Mouse (Mus musculus): ENCODE data around the gene Bcl2l14.

Gene Bcl2l14

GRCm38 (mm10) chr6:134443198-134443904 is 47.2 kb downstream of the Bcl2l14 start:
- DNase-seq (ENCODE audit: low read depth), result no peak

DNA sequence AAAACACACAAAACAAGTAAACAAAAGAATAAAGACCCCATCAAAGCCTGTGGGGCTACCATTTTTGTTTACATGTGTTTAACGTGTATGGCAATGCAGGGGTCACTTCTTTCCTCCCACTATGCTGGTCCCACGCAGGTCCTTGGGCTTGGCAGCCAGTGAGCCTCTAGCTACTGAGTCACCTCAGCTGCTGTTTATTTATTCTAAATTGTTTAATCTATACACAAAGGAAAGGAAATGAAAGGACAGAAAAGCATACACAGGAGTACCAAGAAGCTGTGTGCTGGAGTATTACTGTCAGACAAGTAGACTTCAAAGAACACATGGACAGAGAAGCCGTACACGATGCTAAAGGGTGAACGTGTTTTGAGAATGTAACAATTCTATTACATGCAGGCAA is 47.8 kb downstream of the Bcl2l14 start:
- DNase-seq (ENCODE audit: low read depth), result no peak

GRCm38 (mm10) chr6:134448451-134448850 is 52.3 kb downstream of the Bcl2l14 start:
- no peak for DNase-seq (ENCODE audit: low read depth)

GRCm38 (mm10) chr6:134449958-134450357 is 53.8 kb downstream of the Bcl2l14 start:
- DNase-seq (ENCODE audit: low read depth), result no peak

DNA sequence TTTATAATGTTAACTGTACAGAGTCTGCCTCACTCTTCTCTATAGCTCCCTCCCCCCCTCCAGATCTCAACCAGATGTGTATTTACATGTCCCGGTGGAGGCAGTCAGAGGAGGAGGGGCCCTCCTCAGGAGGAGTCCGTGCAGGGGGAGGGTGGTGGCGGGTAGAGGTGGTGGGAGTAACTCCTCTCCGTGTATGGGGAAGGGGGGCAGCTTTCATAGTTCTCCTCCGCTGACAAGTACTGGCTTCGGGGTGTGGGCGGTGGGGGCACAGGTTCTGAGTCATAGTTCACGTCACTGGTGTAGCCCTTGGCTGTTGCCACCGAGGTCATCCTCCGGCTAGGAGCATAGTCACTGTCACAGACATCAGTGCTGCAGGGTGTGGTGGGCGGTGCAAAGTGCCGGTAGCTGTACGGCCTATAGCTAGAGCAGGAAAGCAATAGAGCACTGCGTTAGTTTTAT is 54.6 kb downstream of the Bcl2l14 start:
- peak; percentile 24 for DNase-seq (ENCODE audit: low read depth)

DNA sequence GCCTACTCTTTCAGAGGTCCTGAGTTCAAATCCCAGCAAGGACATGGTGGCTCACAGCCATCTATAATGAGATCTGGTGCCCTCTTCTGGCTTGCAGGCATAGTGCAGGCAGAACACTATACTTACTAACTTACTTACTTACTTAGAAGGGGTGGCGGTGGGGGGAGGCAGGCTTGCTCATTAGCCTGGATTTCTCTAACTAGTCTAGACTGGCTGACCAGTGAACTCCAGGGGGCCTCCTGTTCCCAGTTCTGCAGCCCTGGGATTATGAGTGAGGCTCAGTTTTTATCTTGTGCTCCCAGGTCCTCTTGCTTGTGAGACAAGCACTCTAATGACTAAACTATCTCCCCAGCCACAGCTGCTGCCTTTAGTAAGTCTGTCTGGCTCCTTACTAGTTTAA is 58.0 kb downstream of the Bcl2l14 start:
- DNase-seq (ENCODE audit: low read depth), result peak; percentile 24

DNA sequence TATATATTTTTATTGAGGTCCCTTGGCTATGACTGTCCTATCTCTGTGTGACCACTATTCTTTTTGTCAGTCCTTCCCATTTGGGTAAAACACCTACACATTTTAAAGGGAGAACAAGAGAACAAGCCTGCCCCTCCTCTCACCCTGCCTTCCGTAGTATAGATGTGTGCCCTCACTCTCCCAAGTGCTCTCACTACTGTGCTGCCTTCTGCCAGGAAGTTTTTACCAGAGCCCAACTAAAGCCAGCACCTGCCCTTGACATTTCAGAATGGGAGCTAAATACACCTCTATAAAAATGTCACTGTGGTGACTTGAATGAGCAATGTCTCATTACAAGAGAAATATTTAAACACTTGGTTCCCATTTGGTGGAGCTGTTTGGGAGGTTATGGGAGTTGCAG is 62.3 kb downstream of the Bcl2l14 start:
- DNase-seq (ENCODE audit: low read depth), result no peak

GRCm38 (mm10) chr6:134461175-134461574 is 65.1 kb downstream of the Bcl2l14 start:
- no peak for DNase-seq (ENCODE audit: low read depth)

DNA sequence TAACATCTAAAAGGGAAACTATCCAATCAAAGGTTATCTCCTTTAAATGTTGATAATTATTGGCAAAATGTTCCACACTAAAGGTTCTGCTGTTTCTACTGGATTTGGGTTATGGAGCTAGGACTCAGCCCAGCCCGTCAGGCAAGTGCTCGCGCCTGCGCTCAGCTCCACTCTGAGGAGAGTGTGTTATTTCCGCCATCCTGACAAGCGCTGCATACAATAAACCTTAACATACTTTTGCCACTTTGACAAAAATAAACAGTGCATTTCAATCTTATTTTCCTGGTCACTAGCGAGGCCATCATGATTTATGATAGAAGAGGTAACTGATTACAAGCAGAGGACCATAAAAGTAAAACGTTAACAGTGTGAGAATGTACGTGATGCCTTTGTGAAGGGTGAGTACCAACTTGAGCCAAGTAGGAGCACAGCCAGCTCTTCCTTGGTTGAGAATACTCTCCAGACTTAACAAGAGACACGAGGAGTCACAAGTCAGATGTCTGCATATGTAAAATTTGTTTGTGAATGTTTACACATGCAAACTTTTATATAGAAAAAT is 70.6 kb downstream of the Bcl2l14 start:
- DNase-seq (ENCODE audit: low read depth), result no peak

- no peak for DNase-seq (ENCODE audit: low read depth)
Measured at GRCm38 (mm10) chr6:134469297-134469696, 73.2 kb downstream of the Bcl2l14 start.

- peak; percentile 61 for DNase-seq (ENCODE audit: low read depth)
Measured at GRCm38 (mm10) chr6:134470857-134471256, 74.7 kb downstream of the Bcl2l14 start.

DNA sequence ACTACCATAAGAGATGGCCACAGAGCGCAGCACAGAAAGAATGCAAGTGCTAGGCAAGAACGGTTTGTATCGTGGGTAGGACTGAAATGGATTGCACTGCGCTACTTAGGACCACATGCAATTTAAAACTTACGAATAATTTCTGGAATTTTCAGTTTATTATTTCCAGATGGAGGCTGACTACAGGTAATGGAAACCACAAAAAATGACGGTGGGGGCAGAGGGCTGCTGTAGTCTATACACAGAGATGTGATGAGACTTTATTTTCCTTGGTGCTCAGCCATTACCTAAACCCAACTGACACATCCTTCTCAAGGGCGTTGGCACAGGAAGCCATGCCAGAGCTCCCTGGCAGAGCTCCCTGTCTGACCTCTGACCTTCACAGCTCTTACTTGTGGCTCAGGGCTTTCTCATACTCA is 77.0 kb downstream of the Bcl2l14 start:
- no peak for DNase-seq (ENCODE audit: low read depth)

DNA sequence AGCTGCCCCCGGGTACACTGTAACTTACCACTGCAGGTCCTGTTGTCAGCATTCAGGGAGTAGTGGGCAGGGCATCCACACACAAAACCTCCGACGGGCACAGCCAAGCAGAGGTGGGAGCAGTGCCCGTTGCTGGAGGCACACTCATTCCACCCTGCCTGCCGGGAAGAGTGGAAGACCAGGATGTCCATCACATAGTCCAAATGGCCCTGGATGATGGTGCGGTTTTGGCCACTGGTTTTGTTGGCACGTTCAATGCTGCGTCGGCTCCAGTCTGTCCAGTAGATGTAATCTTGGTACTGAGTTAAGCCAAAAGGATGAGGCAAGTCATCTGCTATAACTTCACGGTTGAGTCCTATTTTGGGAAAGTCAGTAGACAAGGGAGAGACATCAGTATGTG is 83.4 kb downstream of the Bcl2l14 start:
- no peak for DNase-seq (ENCODE audit: low read depth)

GRCm38 (mm10) chr6:134486318-134486717 is 90.2 kb downstream of the Bcl2l14 start:
- peak; percentile 26 for DNase-seq (ENCODE audit: low read depth)
